Mouse (Mus musculus) ovary, postnatal 36 days (tissue): Measurements from ENCODE around the gene Fam19a2.

ENCODE experiments used
- DNase-seq: peaks from one replicate; pipeline ENCODE4 v3.0.0; 2022; ENCODE audit warnings: low spot score, mixed read lengths

Gene Fam19a2

DNA sequence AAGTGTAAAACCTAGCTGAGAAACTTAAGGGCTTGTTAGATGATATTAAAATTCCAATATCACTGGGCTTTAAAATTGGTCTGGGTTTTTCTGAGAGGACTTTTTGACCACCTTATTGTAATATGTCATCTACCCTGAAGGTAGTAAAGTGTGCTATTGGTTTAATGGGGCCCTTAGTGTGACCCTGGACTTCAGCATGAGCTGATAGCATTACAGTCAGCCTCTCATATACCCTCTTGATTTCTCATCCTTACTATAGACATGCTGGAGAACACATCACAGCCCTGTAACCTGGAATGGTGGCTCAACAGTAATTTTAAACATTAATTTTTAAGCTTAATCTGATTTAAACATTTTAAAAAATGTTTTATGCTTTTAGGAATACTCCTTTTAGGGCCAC lies 459.8 kb downstream of the Fam19a2 start:
- DNase-seq: no peak

DNA sequence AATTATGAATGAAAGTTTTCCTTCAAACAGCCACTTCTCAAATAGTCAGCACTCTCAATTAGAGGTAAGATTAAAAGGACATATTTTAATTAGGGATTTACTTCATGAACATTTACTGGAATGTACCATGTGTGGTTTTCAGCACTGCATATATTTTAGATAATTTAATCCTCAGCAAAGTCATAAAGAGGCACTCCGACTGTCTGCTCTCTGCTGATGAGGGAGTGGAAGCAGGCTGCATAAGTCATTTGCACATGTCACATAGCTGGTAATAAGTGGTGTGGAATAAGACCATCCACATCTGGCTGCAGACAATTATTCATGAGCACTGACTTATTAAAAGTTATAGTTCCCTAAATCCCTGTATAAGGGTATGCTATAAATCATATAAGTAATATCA lies 484.5 kb downstream of the Fam19a2 start:
- no peak for DNase-seq

DNA sequence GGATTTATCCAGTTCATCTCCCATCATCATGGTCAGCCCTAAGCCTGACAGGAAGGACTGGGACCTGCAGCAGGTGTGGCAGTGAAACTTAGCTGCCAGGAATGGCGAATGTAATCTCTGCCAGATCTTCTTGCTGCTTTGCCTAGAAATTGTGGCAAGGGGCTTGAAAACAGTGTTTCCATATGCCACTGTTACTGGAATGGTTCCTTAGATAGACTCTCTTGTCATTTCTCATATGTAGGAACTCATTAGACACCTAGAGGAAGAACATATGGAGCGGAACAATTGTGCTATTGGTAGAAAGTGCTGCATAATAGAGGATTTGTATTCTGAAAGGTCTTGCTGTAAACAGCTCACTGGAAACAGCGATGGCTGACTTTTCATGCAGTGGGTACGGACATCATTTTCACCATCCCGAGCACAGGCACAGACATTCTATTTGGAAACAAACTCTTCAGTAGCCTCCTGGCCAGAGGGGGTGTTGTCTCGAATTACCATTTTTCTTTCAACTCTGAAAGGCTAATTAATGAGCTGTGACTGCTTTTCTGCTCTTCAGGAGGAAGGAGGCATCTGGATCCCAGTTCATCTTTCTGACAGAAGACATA lies 488.0 kb downstream of the Fam19a2 start:
- no peak for DNase-seq

DNA sequence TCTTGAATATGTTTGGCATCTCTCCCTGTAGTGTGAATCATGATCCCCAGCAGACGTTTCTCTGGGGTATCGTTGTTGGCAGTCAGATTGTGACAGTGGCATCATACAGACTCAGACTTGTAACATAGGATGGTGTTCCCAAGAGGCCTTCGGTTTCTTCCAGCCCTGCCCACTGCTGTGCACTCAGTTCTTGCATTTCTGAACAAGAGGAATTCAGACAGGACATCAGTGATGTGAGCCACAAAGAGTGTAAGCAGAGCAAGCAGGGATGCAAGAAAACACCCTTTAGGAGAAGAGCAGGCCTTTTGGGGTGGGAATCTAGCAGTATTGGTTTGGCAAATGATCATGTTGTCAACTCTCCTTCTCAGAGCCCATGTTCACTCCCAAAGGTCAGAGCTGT lies 489.0 kb downstream of the Fam19a2 start:
- no peak for DNase-seq

DNA sequence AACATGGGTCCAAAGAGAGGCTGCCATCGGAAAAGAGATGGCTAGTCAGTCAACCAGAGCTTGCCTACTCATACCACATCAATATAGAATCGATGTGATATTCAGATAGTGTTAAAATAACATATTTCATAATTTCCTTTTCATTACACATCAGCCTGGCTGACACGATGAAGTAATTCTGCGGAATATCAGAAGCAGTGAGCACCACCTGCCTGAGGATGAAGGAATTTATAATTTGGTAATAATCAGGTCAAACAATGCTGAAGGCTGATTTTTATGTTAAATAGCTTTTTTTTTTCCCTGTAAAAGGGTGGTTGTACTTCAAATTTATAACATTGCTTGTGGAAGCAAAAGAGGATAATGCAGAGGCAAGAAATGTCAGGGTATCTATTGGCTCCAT lies 490.2 kb downstream of the Fam19a2 start:
- no peak for DNase-seq

DNA sequence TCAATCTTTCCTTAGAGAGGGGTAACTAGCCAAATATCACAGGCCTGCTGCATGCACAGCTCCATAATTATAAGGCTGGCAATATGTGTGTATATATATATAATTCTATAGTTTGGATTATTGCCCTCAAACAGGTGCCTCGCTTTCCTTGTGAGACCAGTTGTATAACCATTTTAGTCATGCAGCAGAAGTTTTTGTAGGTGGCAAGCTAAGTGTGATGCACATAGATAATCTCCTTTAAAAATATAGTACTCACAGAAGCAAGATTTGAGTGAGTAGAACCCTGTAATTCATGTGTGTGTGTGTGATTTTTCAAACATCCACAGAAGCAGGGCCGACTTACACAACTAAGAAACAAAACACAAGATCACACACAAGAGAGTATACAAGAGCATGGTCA lies 525.6 kb downstream of the Fam19a2 start:
- no peak for DNase-seq
